Mouse (Mus musculus) telencephalon, adult 2 months (tissue): Measurements from ENCODE around the gene Gm17651.

Source experiments
- DNase-seq: peaks from one replicate; pipeline ENCODE4 v3.0.0-alpha.2; 2011; ENCODE audit warnings: low read depth, low spot score

Gene Gm17651

GRCm38 (mm10) chr3:97680631-97681320 is 6.3 kb upstream of the Gm17651 start:
- DNase-seq: no peak

- no peak for DNase-seq
Measured at GRCm38 (mm10) chr3:97678416-97678815, 3.9 kb upstream of the Gm17651 start.

GRCm38 (mm10) chr3:97676126-97676525 is 1.6 kb upstream of the Gm17651 start:
- no peak for DNase-seq

GRCm38 (mm10) chr3:97667093-97667675 is 7.3 kb downstream of the Gm17651 start:
- DNase-seq: no peak

- DNase-seq: no peak
Measured at GRCm38 (mm10) chr3:97666154-97666553, 8.3 kb downstream of the Gm17651 start.

GRCm38 (mm10) chr3:97665525-97665924 is 9.0 kb downstream of the Gm17651 start:
- DNase-seq: no peak

GRCm38 (mm10) chr3:97661206-97661605 is 13.3 kb downstream of the Gm17651 start:
- no peak for DNase-seq

- no peak for DNase-seq
Measured at GRCm38 (mm10) chr3:97659746-97660145, 14.7 kb downstream of the Gm17651 start.

GRCm38 (mm10) chr3:97658426-97659193 is 15.9 kb downstream of the Gm17651 start:
- DNase-seq: peak; percentile 10

GRCm38 (mm10) chr3:97657655-97658411 is 16.7 kb downstream of the Gm17651 start, which contains the start of gene Prkab2:
Gene Prkab2, plus strand, starts transcription at chr3:97658193.
- DNase-seq: peak; percentile 97

- no peak for DNase-seq
Measured at GRCm38 (mm10) chr3:97654901-97655300, 19.6 kb downstream of the Gm17651 start.

- no peak for DNase-seq
Measured at GRCm38 (mm10) chr3:97653781-97654180, 20.7 kb downstream of the Gm17651 start.

GRCm38 (mm10) chr3:97651604-97652003 is 22.9 kb downstream of the Gm17651 start:
- DNase-seq: no peak

GRCm38 (mm10) chr3:97649469-97649868 is 25.0 kb downstream of the Gm17651 start:
- DNase-seq: no peak

GRCm38 (mm10) chr3:97649022-97649421 is 25.5 kb downstream of the Gm17651 start:
- no peak for DNase-seq

- DNase-seq: no peak
Measured at GRCm38 (mm10) chr3:97648518-97648917, 26.0 kb downstream of the Gm17651 start.

- no peak for DNase-seq
Measured at GRCm38 (mm10) chr3:97642001-97642400, 32.5 kb downstream of the Gm17651 start.

- no peak for DNase-seq
Measured at GRCm38 (mm10) chr3:97641396-97641795, 33.1 kb downstream of the Gm17651 start.

GRCm38 (mm10) chr3:97634288-97634761 is 40.2 kb downstream of the Gm17651 start:
- peak; percentile 8 for DNase-seq

GRCm38 (mm10) chr3:97633456-97633855 is 41.0 kb downstream of the Gm17651 start:
- DNase-seq: no peak

GRCm38 (mm10) chr3:97631258-97631860 is 43.1 kb downstream of the Gm17651 start:
- DNase-seq: no peak
